1 mouse cellular context compared by ENCODE assay signal in genomic region chr17:90843072-90843611, GRCm38 (mm10).
A peak's percentile ranks its signal among the peaks of the same experiment; 100 is the strongest.
TF ChIP-seq lines count a peak whose summit lies in the region.

No protein-coding gene starts in this region.

TF ChIP-seq in MEL, 35 proteins besides CTCF, POLR2A, EP300 and RAD21 (continued from another document):
- 0 out of 2 replicates have a peak, but pooled peaks have one; percentile 19 for TF ChIP-seq HCFC1 (IDR thresholded peaks at IDR 0.05; ENCODE audit: low read depth, low read length)
- TF ChIP-seq USF1 (IDR thresholded peaks at IDR 0.05; ENCODE audit: low read depth, low read length), result no peak
- TF ChIP-seq NRF1 (IDR thresholded peaks at IDR 0.05; ENCODE audit: insufficient read depth, low read depth, low read length, poor library complexity, severe bottlenecking), result no peak
- TF ChIP-seq MEF2A (IDR thresholded peaks at IDR 0.05; ENCODE audit: extremely low read depth, insufficient replicate concordance, low read depth, low read length, poor library complexity, severe bottlenecking), result no peak
- no peak for TF ChIP-seq TAL1 (IDR thresholded peaks at IDR 0.05; ENCODE audit: low read length)
- TF ChIP-seq POLR2AphosphoS2 (IDR thresholded peaks at IDR 0.05; ENCODE audit: low read length), result no peak
- 0 out of 2 replicates have a peak, but pooled peaks have one; percentile 31 for TF ChIP-seq SIN3A (IDR thresholded peaks at IDR 0.05; ENCODE audit: low read length)
- peak; percentile 37; the same call in 1 of the 2 replicates for TF ChIP-seq MYC (IDR thresholded peaks at IDR 0.05; ENCODE audit: low read depth, low read length)
